Mouse (Mus musculus) left cerebral cortex, adult 9 months (tissue): Measurements from ENCODE around the gene Btbd35f30.
"Not testable (repeated sequence)": the region's sequence is repeated elsewhere in the genome, so short reads cannot be mapped to it uniquely, and the experiment has no call there.

Source experiments
- DNase-seq, 2 experiments: peaks; one replicate each; pipeline ENCODE4 v3.0.0; 2022; ENCODE audit warnings: low spot score in 2 of 2

Btbd35f30 gene

GRCm38 (mm10) chrX:32894325-32894724, at the start of gene Btbd35f30:
Btbd35f30 (plus strand) TSS chrX:32894625.
- not testable (repeated sequence) for DNase-seq

- DNase-seq: not testable (repeated sequence)
Observed at GRCm38 (mm10) chrX:32941468-32941867, 47.0 kb downstream of the Btbd35f30 start, which contains the start of gene Gm21789. Gm21789 (plus strand) TSS chrX:32941768.
